Mouse (Mus musculus) limb, embryonic 14.5 days (tissue): ENCODE measurements around the gene Ccng2. TPM values are rescaled to one million over a fixed set of nuclear protein-coding genes. Genes with fewer than 3 reads are reported as not detected.
A peak's percentile ranks its signal among the peaks of the same experiment; 100 is the strongest.

Experiments
- ATAC-seq: fragments of 200-750 bp; cut with Nextera tagmentation; 2 replicates; pipeline ENCODE4 v1.8.0; 2017; ENCODE audit warnings: low read depth, moderate number of reproducible peaks, moderate TSS enrichment; ENCODE audit not compliant: low FRiP score
- DNase-seq: peaks from one replicate; pipeline ENCODE4 v3.0.0-alpha.2; 2015; ENCODE audit warnings: low spot score
- H3K27ac ChIP-seq: fragments of 300-500 bp; sonication (generic); replicated peaks from 2 replicates; pipeline ENCODE4 v1.5.1; 2014; ENCODE audit warnings: low read depth, mild to moderate bottlenecking, low read length, moderate library complexity, mixed read lengths
- H3K27me3 ChIP-seq: fragments of 300-500 bp; sonication (generic); 2 replicates; pipeline ENCODE4 v1.6.1; 2014; ENCODE audit warnings: low read length, mixed read lengths; ENCODE audit not compliant: control insufficient read depth, insufficient read depth
- H3K36me3 ChIP-seq: fragments of 300-500 bp; sonication (generic); 2 replicates; pipeline ENCODE4 v1.6.1; 2014; ENCODE audit warnings: mild to moderate bottlenecking, low read length, moderate library complexity, mixed read lengths; ENCODE audit not compliant: control insufficient read depth, insufficient read depth
- H3K4me1 ChIP-seq: fragments of 300-500 bp; sonication (generic); 2 replicates; pipeline ENCODE4 v1.6.1; 2014; ENCODE audit warnings: antibody characterized with exemption, low read length, mixed read lengths; ENCODE audit not compliant: control insufficient read depth, insufficient read depth
- H3K4me2 ChIP-seq: fragments of 300-500 bp; sonication (generic); replicated peaks from 2 replicates; pipeline ENCODE4 v1.6.1; 2014; ENCODE audit warnings: low read depth, mild to moderate bottlenecking, low read length, moderate library complexity; ENCODE audit not compliant: severe bottlenecking
- H3K4me3 ChIP-seq: fragments of 300-500 bp; sonication (generic); replicated peaks from 2 replicates; pipeline ENCODE4 v1.5.1; 2014; ENCODE audit warnings: low read length
- H3K9ac ChIP-seq: fragments of 300-500 bp; sonication (generic); 2 replicates; pipeline ENCODE4 v1.6.1; 2014; ENCODE audit warnings: mild to moderate bottlenecking, low read depth, low read length, moderate library complexity; ENCODE audit not compliant: severe bottlenecking
- H3K9me3 ChIP-seq: fragments of 300-500 bp; sonication (generic); 2 replicates; pipeline ENCODE4 v1.6.1; 2016; ENCODE audit warnings: low read length; ENCODE audit not compliant: control insufficient read depth
- POLR2A ChIP-seq: fragments of 200-500 bp; IDR thresholded peaks from 2 replicates; pipeline ENCODE4 v1.8.0; 2012; ENCODE audit warnings: inconsistent platforms, mild to moderate bottlenecking, moderate library complexity, borderline replicate concordance; ENCODE audit not compliant: insufficient read depth, insufficient read length; ENCODE audit errors: extremely low read depth
- WGBS: fragments of 180-500 bp; shearing (Covaris S2); extraction: QIAGEN DNeasy Blood & Tissue Kit; methylation state at CpG from one replicate; pipeline ENCODE4 v1.1.7; 2014; 5-methylcytosine and 5-hydroxymethylcytosine counted together
- polyA plus RNA-seq, 2 experiments: library from polyadenylated mRNA; depleted of rRNA in 1 of 2; stranded (reverse) in 1 of 2; unstranded in 1 of 2; fragments of >200 nt; fragmentation: Nextera tagmentation in 1 of 2; extraction: Ambion mirVana in 1 of 2; gene quantifications; 2 replicates each; pipeline versions ENCODE4 v1.2.1 to v1.2.3; 2012 to 2014

Gene Ccng2
- polyA plus RNA-seq, 2 experiments = 48.2 to 60.4 TPM

DNA sequence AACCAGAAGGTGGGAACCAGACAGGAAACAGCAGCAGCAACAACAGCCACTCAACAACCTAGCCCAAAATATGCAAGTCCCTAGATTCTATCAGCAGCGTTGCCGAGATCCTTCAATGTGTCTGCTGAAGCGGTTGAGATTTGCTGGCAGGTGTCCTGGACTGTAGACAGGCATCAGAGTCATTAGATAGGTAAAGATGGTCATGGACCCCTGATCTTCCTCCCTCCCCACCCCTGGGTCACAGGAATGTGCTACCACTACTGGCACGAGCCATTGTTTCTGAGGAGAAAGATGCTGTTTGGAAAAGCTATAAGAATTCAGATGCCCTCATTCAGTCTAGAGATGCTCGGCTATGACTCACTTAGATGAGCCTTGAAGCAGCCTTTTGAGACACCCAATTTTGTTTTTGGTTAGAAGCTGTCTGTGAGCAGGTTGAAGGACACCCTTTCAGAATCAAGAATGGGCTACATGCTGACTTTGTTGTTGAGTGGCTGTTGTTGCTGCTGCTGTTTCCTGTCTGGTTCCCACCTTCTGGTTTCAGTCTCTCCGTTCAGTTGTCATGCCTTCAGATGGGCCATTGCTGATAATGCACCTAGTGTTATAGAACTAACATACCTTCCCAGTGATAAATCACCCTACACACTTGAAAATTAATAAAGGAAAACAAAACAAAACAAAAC is 3.5 kb upstream of the Ccng2 start:
- Histone ChIP-seq H3K27ac (no peak overlapping the region), H3K4me2 (no peak overlapping the region), H3K9me3 (no peaks in the 10 kb centered on the region), H3K4me1 (peaks cover 11% of the 10 kb centered on the region), H3K27me3 (no peaks in the 10 kb centered on the region), H3K4me3 (no peak overlapping the region), H3K36me3 (no peaks in the 10 kb centered on the region), H3K9ac (no peak overlapping the region)
- WGBS = 80% methylated on average over 6 of the region's 6 CpGs
- no peak for ATAC-seq
- no peak for TF ChIP-seq POLR2A
- no peak for DNase-seq

DNA sequence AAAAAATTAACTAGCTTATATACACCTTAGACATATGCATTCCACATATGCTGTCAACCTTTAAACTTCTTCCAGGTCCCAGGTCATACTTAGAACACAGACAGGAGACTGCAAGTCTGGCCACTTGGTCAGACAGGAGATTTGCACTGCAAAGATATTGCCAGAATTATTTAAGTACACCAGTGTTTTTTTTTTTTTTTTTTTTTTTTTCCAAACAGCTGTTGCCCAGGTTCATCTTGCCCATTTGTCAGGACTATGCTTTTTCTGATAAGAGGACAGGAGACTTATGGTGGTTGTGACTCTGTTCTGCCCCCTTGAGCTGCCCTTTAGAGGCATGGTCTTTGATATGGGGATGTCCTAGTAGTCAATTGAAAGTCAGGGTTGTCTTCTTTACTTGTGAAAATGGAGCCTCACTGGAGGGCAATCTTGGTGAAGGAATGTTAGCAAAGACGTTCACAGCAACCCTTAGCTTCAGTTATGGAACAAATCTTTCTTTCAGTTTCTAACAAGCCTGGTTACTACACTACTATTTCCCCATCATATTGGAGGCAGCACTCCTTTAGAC is 2.8 kb upstream of the Ccng2 start:
- H3K9me3 ChIP-seq = no peaks in the 10 kb centered on the region
- H3K27ac ChIP-seq = no peak overlapping the region
- no peaks in the 10 kb centered on the region for H3K27me3 ChIP-seq
- no peaks in the 10 kb centered on the region for H3K36me3 ChIP-seq
- H3K4me3 ChIP-seq = no peak overlapping the region
- WGBS = 47% methylated on average over 1 of the region's 1 CpGs
- TF ChIP-seq POLR2A = no peak
- no peak for ATAC-seq
- peaks cover 11% of the 10 kb centered on the region for H3K4me1 ChIP-seq
- no peak overlapping the region for H3K9ac ChIP-seq
- no peak for DNase-seq
- no peak overlapping the region for H3K4me2 ChIP-seq

DNA sequence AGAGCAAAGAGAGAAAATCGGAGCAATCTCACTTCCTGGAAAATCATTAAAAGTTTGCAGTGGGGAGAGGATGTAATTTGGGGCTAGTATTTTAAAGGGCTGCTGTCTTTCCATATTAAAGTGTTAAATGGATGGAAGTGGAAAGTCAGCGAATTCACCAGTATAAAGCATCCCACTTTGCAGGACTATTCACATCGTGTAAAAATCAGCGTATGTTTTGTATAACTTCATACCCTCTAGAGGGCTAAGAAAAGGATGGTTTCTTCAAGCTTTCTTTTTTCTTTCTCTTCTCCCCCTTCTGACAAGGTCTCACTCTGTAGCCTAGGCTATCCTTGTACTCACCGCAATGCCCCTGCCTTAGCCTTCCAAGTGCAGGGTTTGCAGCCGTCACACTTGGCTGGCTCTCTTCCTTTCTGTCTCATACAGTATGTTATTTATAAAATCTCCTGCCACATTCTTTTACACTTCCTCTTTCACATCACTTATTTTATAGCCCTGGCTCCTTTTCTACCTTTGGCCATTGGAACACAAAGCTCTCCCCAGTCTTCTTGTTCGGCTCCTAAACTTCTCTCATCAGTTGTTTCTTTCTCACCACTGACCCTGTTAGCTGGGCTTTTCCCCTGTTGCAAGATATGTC is 1.8 kb upstream of the Ccng2 start:
- Histone ChIP-seq H3K27me3 (no peaks in the 10 kb centered on the region), H3K4me1 (peaks cover 14% of the 10 kb centered on the region), H3K27ac (0 out of 2 replicates have a peak overlapping the region, but pooled peaks have one; percentile 10), H3K9ac (no peak overlapping the region), H3K4me2 (no peak overlapping the region), H3K4me3 (no peak overlapping the region), H3K9me3 (no peaks in the 10 kb centered on the region), H3K36me3 (no peaks in the 10 kb centered on the region; the same call in none of the 2 replicates)
- no peak for ATAC-seq
- DNase-seq = no peak
- TF ChIP-seq POLR2A = no peak
- 48% methylated on average over 7 of the region's 7 CpGs for WGBS

DNA sequence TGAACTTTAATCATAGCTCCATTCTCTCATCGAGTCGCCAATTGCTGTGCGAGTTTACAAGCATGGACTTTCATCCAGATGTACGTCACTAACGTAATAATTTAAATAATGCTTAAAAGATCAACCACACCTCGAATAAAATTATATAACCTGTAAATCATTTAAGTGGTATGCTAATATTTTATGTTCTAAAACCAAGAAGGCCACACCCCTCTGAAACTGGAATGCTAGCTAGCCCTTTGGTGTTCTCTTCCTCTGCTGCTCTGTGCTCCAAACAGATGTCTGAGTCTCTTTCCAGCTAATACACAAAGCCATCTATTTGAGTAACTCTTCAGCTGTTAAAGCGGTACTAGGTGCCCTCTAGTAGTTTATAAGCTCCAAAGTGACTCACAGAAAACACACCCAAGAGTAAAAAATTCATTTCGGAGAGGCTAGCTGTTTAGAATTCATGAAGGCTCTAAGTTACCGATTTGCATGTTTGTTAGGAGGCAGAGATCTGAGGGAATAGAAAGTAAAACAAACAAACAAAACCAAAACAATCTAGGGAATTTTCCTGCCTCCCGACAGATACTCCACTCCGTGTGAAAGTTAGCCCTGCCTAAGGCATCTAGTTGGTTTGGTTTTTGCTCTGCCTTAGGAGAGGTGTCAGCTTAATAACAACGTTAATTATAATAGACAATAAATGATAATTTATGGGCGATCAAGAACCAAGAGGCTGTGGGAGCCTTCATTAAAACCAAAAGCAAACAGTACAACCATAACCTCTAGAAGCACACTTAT is 1.1 kb upstream of the Ccng2 start:
- Histone ChIP-seq H3K27ac (peak overlapping the region; percentile 82; the same call in 1 of the 2 replicates), H3K9me3 (no peaks in the 10 kb centered on the region)

More for the DNA sequence above, 1.1 kb upstream of the Ccng2 start:
- TF ChIP-seq POLR2A = no peak
- Histone ChIP-seq H3K27me3 (no peaks in the 10 kb centered on the region), H3K9ac (0 out of 2 replicates have a peak overlapping the region, but pooled peaks have one; percentile 47), H3K4me2 (peak overlapping the region; percentile 65), H3K36me3 (peaks cover 5% of the 10 kb centered on the region), H3K4me3 (peak overlapping the region; percentile 97), H3K4me1 (peaks cover 14% of the 10 kb centered on the region)
- WGBS = 38% methylated on average over 13 of the region's 13 CpGs
- ATAC-seq (no peak), DNase-seq (peak; percentile 43)
